Mouse (Mus musculus) neural tube, embryonic 13.5 days (tissue): ENCODE results near the gene Zfp658. TPM values are rescaled to one million over a fixed set of nuclear protein-coding genes. Genes with fewer than 3 reads are reported as not detected.

Experiments
- ATAC-seq: fragments of 200-750 bp; cut with Nextera tagmentation; 2 replicates; pipeline ENCODE4 v1.8.0; 2017; ENCODE audit warnings: low read depth, mild to moderate bottlenecking, moderate TSS enrichment, moderate library complexity
- H3K27ac ChIP-seq: fragments of 300-500 bp; sonication (generic); replicated peaks from 2 replicates; pipeline ENCODE4 v1.5.1; 2015; ENCODE audit warnings: moderate library complexity, mild to moderate bottlenecking, inconsistent platforms
- H3K27me3 ChIP-seq: fragments of 300-500 bp; sonication (generic); 2 replicates; pipeline ENCODE4 v1.6.1; 2015; ENCODE audit warnings: mild to moderate bottlenecking, inconsistent platforms
- H3K36me3 ChIP-seq: fragments of 300-500 bp; sonication (generic); 2 replicates; pipeline ENCODE4 v1.6.1; 2015; ENCODE audit warnings: mild to moderate bottlenecking, inconsistent platforms
- H3K4me1 ChIP-seq: fragments of 300-500 bp; sonication (generic); replicated peaks from 2 replicates; pipeline ENCODE4 v1.6.1; 2015; ENCODE audit warnings: inconsistent platforms
- H3K4me2 ChIP-seq: fragments of 300-500 bp; sonication (generic); 2 replicates; pipeline ENCODE4 v1.6.1; 2015; ENCODE audit warnings: inconsistent platforms, mild to moderate bottlenecking, moderate library complexity
- H3K4me3 ChIP-seq: fragments of 300-500 bp; sonication (generic); 2 replicates; pipeline ENCODE4 v1.5.1; 2015; ENCODE audit warnings: mild to moderate bottlenecking, inconsistent platforms
- H3K9ac ChIP-seq: fragments of 300-500 bp; sonication (generic); 2 replicates; pipeline ENCODE4 v1.6.1; 2015; ENCODE audit warnings: moderate library complexity, mild to moderate bottlenecking, inconsistent platforms
- H3K9me3 ChIP-seq: fragments of 300-500 bp; sonication (generic); 2 replicates; pipeline ENCODE4 v1.6.1; 2016; ENCODE audit warnings: inconsistent platforms
- WGBS: fragments of 180-500 bp; shearing (Covaris S2); methylation state at CpG from one replicate; pipeline ENCODE4 v1.1.7; 2015; 5-methylcytosine and 5-hydroxymethylcytosine counted together
- polyA plus RNA-seq: library from polyadenylated mRNA; unstranded; fragments of >200 nt; fragmentation: Nextera tagmentation; extraction: Ambion mirVana; gene quantifications from 2 replicates; pipeline ENCODE4 v1.2.1, GENCODE M21; 2015

Zfp658 gene
- polyA plus RNA-seq, 1 experiment from 2014 or later = 8.2 TPM

GRCm38 (mm10) chr7:43606896-43607742 is 45.1 kb downstream of the Zfp658 start, which contains the start of gene Zfp819:
Gene Zfp819 (plus strand): TSS chr7:43607169.
- H3K4me1 ChIP-seq = peaks cover 11% of the 10 kb centered on the region; the same call in 1 of the 2 replicates
- peak within 1 kb of the TSS; percentile 58 for H3K9ac ChIP-seq
- H3K27me3 ChIP-seq = no peaks in the 10 kb centered on the region
- peak; percentile 84 for ATAC-seq
- no peaks in the 10 kb centered on the region for H3K9me3 ChIP-seq
- peak within 1 kb of the TSS; percentile 63 for H3K4me2 ChIP-seq
- H3K36me3 ChIP-seq = no peaks in the 10 kb centered on the region
- no peak within 1 kb of the TSS for H3K27ac ChIP-seq
- H3K4me3 ChIP-seq = peak within 1 kb of the TSS; percentile 35
- WGBS = 18% methylated on average over 41 of the region's 41 CpGs

GRCm38 (mm10) chr7:43607743-43608287 is 45.8 kb downstream of the Zfp658 start:
- no peak overlapping the region for H3K4me3 ChIP-seq
- 41% methylated on average over 5 of the region's 5 CpGs for WGBS
- H3K9me3 ChIP-seq = no peaks in the 10 kb centered on the region
- H3K36me3 ChIP-seq = no peaks in the 10 kb centered on the region
- peaks cover 5% of the 10 kb centered on the region; the same call in 1 of the 2 replicates for H3K4me1 ChIP-seq
- no peaks in the 10 kb centered on the region for H3K27me3 ChIP-seq
- H3K4me2 ChIP-seq = peak overlapping the region; percentile 63
- no peak overlapping the region for H3K9ac ChIP-seq
- no peak for ATAC-seq
- H3K27ac ChIP-seq = no peak overlapping the region

DNA sequence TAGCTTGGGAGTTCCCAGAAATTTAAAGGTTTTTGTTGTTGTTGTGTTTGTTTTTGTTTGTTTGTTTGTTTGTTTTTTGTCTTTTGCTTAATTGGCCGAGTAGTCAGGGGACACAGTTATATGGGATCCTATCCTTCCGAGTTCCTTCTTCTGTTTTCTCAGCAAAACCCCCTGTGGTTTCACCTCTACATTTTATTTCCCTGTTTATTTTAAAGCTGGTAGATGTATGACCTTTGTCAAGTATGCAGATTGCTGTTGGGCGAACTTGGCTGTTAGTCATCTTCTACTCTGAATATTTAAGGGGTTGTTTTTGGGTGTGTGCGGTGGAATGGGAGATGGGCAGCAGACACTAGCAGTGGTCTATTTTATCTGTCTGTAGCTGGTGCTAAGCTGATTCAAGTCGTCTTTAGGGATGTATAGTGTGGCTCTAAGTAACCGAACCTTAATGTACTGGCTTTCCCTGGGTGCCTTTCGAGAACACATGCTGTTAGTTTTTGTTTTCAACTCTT is 46.3 kb downstream of the Zfp658 start:
- Histone ChIP-seq H3K9ac (no peak overlapping the region), H3K4me3 (no peak overlapping the region), H3K27ac (no peak overlapping the region), H3K4me2 (no peak overlapping the region), H3K36me3 (no peaks in the 10 kb centered on the region), H3K4me1 (peaks cover 5% of the 10 kb centered on the region; the same call in 1 of the 2 replicates), H3K9me3 (no peaks in the 10 kb centered on the region), H3K27me3 (no peaks in the 10 kb centered on the region)
- no peak for ATAC-seq
- 80% methylated on average over 7 of the region's 7 CpGs for WGBS

GRCm38 (mm10) chr7:43613816-43614551 is 51.9 kb downstream of the Zfp658 start:
- Histone ChIP-seq H3K4me1 (no peaks in the 10 kb centered on the region), H3K27me3 (no peaks in the 10 kb centered on the region), H3K9me3 (no peaks in the 10 kb centered on the region), H3K4me3 (no peak overlapping the region), H3K27ac (no peak overlapping the region), H3K9ac (no peak overlapping the region), H3K4me2 (no peak overlapping the region), H3K36me3 (no peaks in the 10 kb centered on the region)
- no peak for ATAC-seq
- WGBS = 84% methylated on average over 14 of the region's 14 CpGs

GRCm38 (mm10) chr7:43622927-43623326 is 60.9 kb downstream of the Zfp658 start:
- H3K27ac ChIP-seq = no peak overlapping the region

GRCm38 (mm10) chr7:43623819-43624218 is 61.8 kb downstream of the Zfp658 start:
- Histone ChIP-seq H3K27me3 (no peaks in the 10 kb centered on the region), H3K9ac (peak overlapping the region; percentile 41; the same call in 1 of the 2 replicates), H3K4me3 (no peak overlapping the region), H3K27ac (no peak overlapping the region), H3K4me2 (peak overlapping the region; percentile 29), H3K4me1 (peaks cover 5% of the 10 kb centered on the region; the same call in 1 of the 2 replicates), H3K9me3 (no peaks in the 10 kb centered on the region), H3K36me3 (no peaks in the 10 kb centered on the region)
- peak; percentile 47; the same call in 1 of the 2 replicates for ATAC-seq
- 16% methylated on average over 10 of the region's 10 CpGs for WGBS

More at GRCm38 (mm10) chr7:43622927-43623326, 60.9 kb downstream of the Zfp658 start:
- no peak overlapping the region for H3K9ac ChIP-seq
- no peak for ATAC-seq
- no peaks in the 10 kb centered on the region for H3K27me3 ChIP-seq
- no peak overlapping the region for H3K4me2 ChIP-seq
- peaks cover 5% of the 10 kb centered on the region; the same call in 1 of the 2 replicates for H3K4me1 ChIP-seq
- no peak overlapping the region for H3K4me3 ChIP-seq
- H3K9me3 ChIP-seq = no peaks in the 10 kb centered on the region
- WGBS = 84% methylated on average over 7 of the region's 7 CpGs
- H3K36me3 ChIP-seq = no peaks in the 10 kb centered on the region

Other genes starting within 250 kb of the Zfp658 start
- 16.2 and 17.4 TPM in 2 replicates for gene Zfp715, start 249.0 kb upstream of the Zfp658 start, polyA plus RNA-seq
- 0.17 and 0.26 TPM in 2 replicates for gene Siglecf, start 210.9 kb upstream of the Zfp658 start, polyA plus RNA-seq
- 0.21 TPM in 1 of 2 replicates, not detected in the other for gene Siglecg, start 154.1 kb upstream of the Zfp658 start, polyA plus RNA-seq
- not detected in 2 replicates for gene Lim2, start 134.6 kb upstream of the Zfp658 start, polyA plus RNA-seq
- gene Nkg7, start 125.2 kb upstream of the Zfp658 start, polyA plus RNA-seq = not detected in 2 replicates
- gene Cldnd2, start 121.5 kb upstream of the Zfp658 start, polyA plus RNA-seq = not detected in 2 replicates
- 148 and 170 TPM in 2 replicates for gene Etfb, start 118.2 kb upstream of the Zfp658 start, polyA plus RNA-seq
- 0.40 TPM in 1 of 2 replicates, not detected in the other for gene Gm45233, start 118.1 kb upstream of the Zfp658 start, polyA plus RNA-seq
- 8.1 and 9.6 TPM in 2 replicates for gene Vsig10l, start 99.1 kb upstream of the Zfp658 start, polyA plus RNA-seq
- gene Iglon5, start 72.2 kb upstream of the Zfp658 start, polyA plus RNA-seq = 8.6 TPM in 2 replicates
- gene 4931406B18Rik, start 56.3 kb upstream of the Zfp658 start, polyA plus RNA-seq = not detected in 2 replicates
- gene Cd33, start 17.8 kb upstream of the Zfp658 start, polyA plus RNA-seq = 1.5 and 1.6 TPM in 2 replicates
- gene Zfp719, start 17.4 kb downstream of the Zfp658 start, polyA plus RNA-seq = 13.9 and 14.7 TPM in 2 replicates
- gene Zfp819, start 44.9 kb downstream of the Zfp658 start, polyA plus RNA-seq = 0.29 and 0.32 TPM in 2 replicates
- not detected in 2 replicates for gene Ceacam18, start 72.5 kb downstream of the Zfp658 start, polyA plus RNA-seq
- gene Siglece, start 97.9 kb downstream of the Zfp658 start, polyA plus RNA-seq = 0.41 TPM in 1 of 2 replicates, not detected in the other
- 20.1 and 21.1 TPM in 2 replicates for gene Ctu1, start 109.8 kb downstream of the Zfp658 start, polyA plus RNA-seq
- gene Klk14, start 128.2 kb downstream of the Zfp658 start, polyA plus RNA-seq = not detected in 2 replicates
- not detected in 2 replicates for gene Klk13, start 150.3 kb downstream of the Zfp658 start, polyA plus RNA-seq
- not detected in 2 replicates for gene Klk12, start 206.6 kb downstream of the Zfp658 start, polyA plus RNA-seq
- gene Klk11, start 212.3 kb downstream of the Zfp658 start, polyA plus RNA-seq = not detected in 2 replicates
- not detected in 2 replicates for gene Klk10, start 218.8 kb downstream of the Zfp658 start, polyA plus RNA-seq
- gene Klk9, start 229.6 kb downstream of the Zfp658 start, polyA plus RNA-seq = not detected in 2 replicates
- 8.0 and 8.3 TPM in 2 replicates for gene Klk8, start 235.3 kb downstream of the Zfp658 start, polyA plus RNA-seq
- gene Klk7, start 249.0 kb downstream of the Zfp658 start, polyA plus RNA-seq = not detected in 2 replicates